Mouse (Mus musculus): ENCODE data around the gene Dnajb2.

The Dnajb2 gene

GRCm38 (mm10) chr1:75251112-75251970, 15.1 kb downstream of the Dnajb2 start:
- peak; percentile 41 for DNase-seq (ENCODE audit: low spot score)

- DNase-seq (ENCODE audit: low spot score) = no peak
Measured at GRCm38 (mm10) chr1:75252308-75252707, 16.1 kb downstream of the Dnajb2 start.

GRCm38 (mm10) chr1:75253029-75253428, 16.8 kb downstream of the Dnajb2 start:
- DNase-seq (ENCODE audit: low spot score) = no peak

- DNase-seq (ENCODE audit: low spot score) = no peak
Measured at GRCm38 (mm10) chr1:75253849-75254624, 17.8 kb downstream of the Dnajb2 start.

GRCm38 (mm10) chr1:75254625-75255013, 18.4 kb downstream of the Dnajb2 start:
- DNase-seq (ENCODE audit: low spot score) = no peak

GRCm38 (mm10) chr1:75255516-75256046, 19.4 kb downstream of the Dnajb2 start:
- no peak for DNase-seq (ENCODE audit: low spot score)

GRCm38 (mm10) chr1:75261278-75261677, 25.1 kb downstream of the Dnajb2 start:
- DNase-seq (ENCODE audit: low spot score) = no peak

GRCm38 (mm10) chr1:75262969-75263951, 27.1 kb downstream of the Dnajb2 start:
- no peak for DNase-seq (ENCODE audit: low spot score)

GRCm38 (mm10) chr1:75264091-75264880, 28.1 kb downstream of the Dnajb2 start, which contains the start of gene Ptprn:
Gene Ptprn (minus strand): TSS chr1:75264502.
- no peak for DNase-seq (ENCODE audit: low spot score)

- DNase-seq (ENCODE audit: low spot score) = no peak
Measured at GRCm38 (mm10) chr1:75277195-75278188, 41.3 kb downstream of the Dnajb2 start.

GRCm38 (mm10) chr1:75278228-75278627, 42.0 kb downstream of the Dnajb2 start, which contains the start of gene Resp18:
Gene Resp18 (minus strand): TSS chr1:75278415.
- no peak for DNase-seq (ENCODE audit: low spot score)

GRCm38 (mm10) chr1:75283017-75283416, 46.8 kb downstream of the Dnajb2 start:
- no peak for DNase-seq (ENCODE audit: low spot score)

- DNase-seq (ENCODE audit: low spot score) = no peak
Measured at GRCm38 (mm10) chr1:75284911-75285310, 48.7 kb downstream of the Dnajb2 start.

GRCm38 (mm10) chr1:75289376-75289775, 53.2 kb downstream of the Dnajb2 start:
- DNase-seq (ENCODE audit: low spot score) = no peak

GRCm38 (mm10) chr1:75289888-75290431, 53.8 kb downstream of the Dnajb2 start:
- no peak for DNase-seq (ENCODE audit: low spot score)

GRCm38 (mm10) chr1:75290582-75290981, 54.4 kb downstream of the Dnajb2 start:
- no peak for DNase-seq (ENCODE audit: low spot score)

GRCm38 (mm10) chr1:75291321-75291720, 55.1 kb downstream of the Dnajb2 start:
- no peak for DNase-seq (ENCODE audit: low spot score)

GRCm38 (mm10) chr1:75292476-75293330, 56.5 kb downstream of the Dnajb2 start:
- DNase-seq (ENCODE audit: low spot score) = no peak

All from ovary, adult 18-20 months (tissue).